Mouse (Mus musculus) bone marrow, adult 2 months (tissue): ENCODE data around the gene Ing5.
A peak's percentile ranks its signal among the peaks of the same experiment; 100 is the strongest.

Experiments
- CTCF ChIP-seq: fragments of 200-500 bp; IDR thresholded peaks from 2 replicates; pipeline ENCODE4 v1.5.1; 2011; ENCODE audit warnings: low read length, control low read depth; ENCODE audit not compliant: control insufficient read depth, insufficient read depth
- POLR2A ChIP-seq: fragments of 200-500 bp; IDR thresholded peaks from 2 replicates; pipeline ENCODE4 v1.6.1; 2011; ENCODE audit warnings: low read depth, mild to moderate bottlenecking, control low read depth, low read length, borderline replicate concordance; ENCODE audit not compliant: control insufficient read depth

DNA sequence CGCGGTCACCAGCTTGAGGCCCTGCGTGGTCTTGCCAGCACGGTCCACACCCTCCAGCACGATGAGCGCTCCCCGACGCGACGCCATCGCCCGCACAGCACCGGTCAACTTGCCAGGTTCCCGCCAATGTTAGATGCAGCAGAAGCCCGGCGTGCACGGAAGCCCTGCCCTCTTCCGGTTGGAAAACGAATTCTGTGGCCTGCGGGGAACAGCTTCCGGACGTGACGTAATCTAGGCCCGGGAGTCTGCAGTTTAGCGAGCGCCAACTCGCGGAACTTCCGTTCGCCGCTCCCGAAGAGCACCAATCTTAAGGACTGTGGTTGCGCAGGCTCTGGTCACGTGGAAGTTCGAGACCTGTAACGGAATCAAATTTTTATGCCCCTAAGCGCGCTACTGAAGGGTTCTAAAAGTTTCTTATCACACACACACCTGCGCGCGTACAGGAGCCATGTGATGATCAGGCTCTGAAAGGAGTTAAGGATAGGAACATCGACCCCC lies 2.0 kb upstream of the Ing5 start, which contains the start of gene Dtymk:
- TF ChIP-seq CTCF (no peak; the same call in 1 of the 2 replicates), POLR2A (peak; percentile 87)
